Mouse (Mus musculus): ENCODE measurements around the gene Pramef25.
"Not testable (repeated sequence)": the region's sequence is repeated elsewhere in the genome, so short reads cannot be mapped to it uniquely, and the experiment has no call there.

Pramef25 gene

DNA sequence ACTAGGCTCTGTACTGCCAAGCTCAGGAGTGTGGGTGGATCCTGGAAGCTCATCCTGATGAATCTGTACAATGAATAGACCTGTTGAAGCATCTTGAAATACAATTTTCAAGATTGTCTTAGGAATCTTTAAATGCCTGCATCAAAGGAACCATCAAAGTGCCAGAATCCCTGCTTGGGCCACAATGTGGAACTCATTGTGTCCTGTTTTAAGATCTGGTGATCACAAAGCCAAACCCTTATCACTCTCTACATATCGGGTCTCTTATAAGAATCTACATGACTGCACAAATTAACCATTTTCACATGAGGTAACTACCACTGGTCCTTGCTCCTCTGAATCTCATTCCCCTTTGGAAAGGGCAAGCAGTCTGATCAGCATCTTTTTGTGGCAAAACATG lies at the start of gene Pramef25:
Pramef25 (minus strand) TSS at position 101 of the 400 bp plus-strand sequence.
- ATAC-seq (ENCODE audit: insufficient number of reproducible peaks, low FRiP score, low TSS enrichment): not testable (repeated sequence)

- ATAC-seq (ENCODE audit: insufficient number of reproducible peaks, low FRiP score, low TSS enrichment): not testable (repeated sequence)
These were observed 43.5 kb upstream of the Pramef25 start, which contains the start of gene Pramef17 for GRCm38 (mm10) chr4:143994269-143994668. TSS of gene Pramef17 (minus strand) at chr4:143994369.

GRCm38 (mm10) chr4:143988126-143988525 lies 37.3 kb upstream of the Pramef25 start:
- ATAC-seq (ENCODE audit: insufficient number of reproducible peaks, low FRiP score, low TSS enrichment): not testable (repeated sequence)

DNA sequence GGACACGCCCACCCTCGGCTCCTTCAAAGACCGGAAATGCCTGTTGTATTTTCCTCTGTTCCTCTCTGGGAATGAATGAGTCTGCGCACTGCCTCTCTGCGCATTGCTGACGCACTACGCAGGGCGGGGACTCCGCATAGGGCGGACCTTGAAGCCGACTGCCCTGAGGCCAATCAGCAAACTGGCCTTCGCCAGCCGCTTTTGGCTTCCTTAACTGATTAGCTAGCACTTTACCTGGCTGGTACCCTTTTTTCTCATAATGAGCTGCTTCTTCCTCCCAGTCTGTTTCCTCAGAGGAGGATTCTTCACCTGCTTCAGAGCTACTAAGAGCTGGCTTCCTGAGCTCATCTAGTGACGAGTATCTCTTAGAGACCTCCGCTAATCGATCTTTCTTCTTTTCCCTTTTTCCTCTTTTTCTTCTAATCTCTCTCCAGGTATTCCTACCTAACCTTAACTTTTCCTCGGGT lies 36.7 kb upstream of the Pramef25 start:
- not testable (repeated sequence) for ATAC-seq (ENCODE audit: insufficient number of reproducible peaks, low FRiP score, low TSS enrichment)

DNA sequence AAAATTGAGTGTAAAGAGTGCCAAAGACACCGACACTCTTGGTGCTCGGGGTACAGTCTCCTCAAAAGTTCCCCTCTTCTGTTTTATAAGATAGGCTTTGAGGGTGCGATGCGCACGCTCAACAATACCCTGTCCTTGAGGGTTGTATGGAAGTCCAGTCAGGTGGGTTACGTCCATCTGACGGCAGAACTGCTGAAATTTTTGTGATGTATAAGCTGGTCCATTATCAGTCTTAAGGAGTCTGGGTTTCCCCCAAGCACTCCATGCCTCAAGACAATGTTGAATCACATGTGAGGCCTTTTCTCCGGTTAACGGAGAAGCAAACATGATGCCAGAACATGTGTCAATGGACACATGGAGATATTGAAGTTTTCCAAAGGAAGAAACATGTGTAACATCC lies 34.9 kb upstream of the Pramef25 start:
- ATAC-seq (ENCODE audit: insufficient number of reproducible peaks, low FRiP score, low TSS enrichment): not testable (repeated sequence)

- not testable (repeated sequence) for ATAC-seq (ENCODE audit: insufficient number of reproducible peaks, low FRiP score, low TSS enrichment)
These were observed 34.3 kb upstream of the Pramef25 start for GRCm38 (mm10) chr4:143985165-143985564.

DNA sequence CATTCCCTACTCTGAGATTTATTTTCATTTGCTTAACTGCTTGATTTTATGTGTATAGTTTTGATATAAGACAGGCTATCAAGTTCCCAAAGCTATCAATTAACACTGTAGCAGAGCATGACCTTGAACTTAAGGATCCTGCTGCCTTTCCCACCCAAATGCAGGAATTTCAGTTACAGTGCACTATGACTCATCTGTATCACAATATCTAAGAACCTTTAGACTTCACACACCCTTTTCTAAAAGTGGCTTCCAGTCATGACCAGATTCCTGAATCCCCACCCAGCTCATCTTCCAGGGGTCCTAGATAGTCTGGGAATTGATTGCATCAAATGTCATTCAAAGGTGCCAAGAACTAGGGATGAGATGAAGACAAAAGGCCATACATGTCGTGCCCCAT lies 32.6 kb upstream of the Pramef25 start:
- ATAC-seq (ENCODE audit: insufficient number of reproducible peaks, low FRiP score, low TSS enrichment): not testable (repeated sequence)

DNA sequence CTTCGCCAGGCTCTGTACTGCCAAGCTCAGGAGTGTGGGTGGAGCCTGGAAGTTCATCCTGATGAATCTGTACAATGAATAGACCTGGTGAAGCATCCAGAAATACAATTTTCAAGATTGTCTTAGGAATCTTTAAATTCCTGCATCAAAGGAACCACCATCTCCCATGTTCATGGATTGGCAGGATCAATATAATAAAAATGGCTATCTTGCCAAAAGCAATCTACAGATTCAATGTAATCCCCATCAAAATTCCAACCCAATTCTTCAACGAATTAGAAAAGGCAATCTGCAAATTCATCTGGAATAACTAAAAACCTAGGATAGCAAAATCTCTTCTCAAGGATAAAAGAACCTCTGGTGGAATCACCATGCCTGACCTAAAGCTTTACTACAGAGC lies 16.0 kb upstream of the Pramef25 start, which contains the start of gene Gm13101:
Gm13101 (minus strand) TSS at position 101 of the 400 bp plus-strand sequence.
- not testable (repeated sequence) for ATAC-seq (ENCODE audit: insufficient number of reproducible peaks, low FRiP score, low TSS enrichment)

DNA sequence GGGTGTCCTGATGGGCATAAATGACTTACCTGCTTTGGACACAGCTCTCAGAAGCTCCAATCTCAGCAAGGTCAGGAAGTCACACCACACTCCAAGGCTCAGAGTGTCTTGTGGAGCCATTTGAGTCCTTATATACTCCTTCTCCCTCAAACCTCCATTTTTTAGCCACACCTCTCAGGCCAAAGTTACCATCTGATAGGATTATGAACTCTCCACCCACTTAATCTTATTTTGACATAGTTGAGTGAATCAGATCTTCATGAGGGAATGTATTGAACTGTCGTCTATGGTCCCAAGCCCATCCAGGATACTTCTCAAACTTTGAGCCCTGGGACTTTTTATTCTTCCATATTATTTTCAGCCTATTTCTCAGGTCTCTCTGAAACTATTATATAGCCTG lies 50.5 kb downstream of the Pramef25 start, which contains the start of gene Pramef6:
Pramef6 (minus strand) TSS at position 101 of the 400 bp plus-strand sequence.
- not testable (repeated sequence) for ATAC-seq (ENCODE audit: insufficient number of reproducible peaks, low FRiP score, low TSS enrichment)

Measured in cerebellum, adult (tissue).